Mouse (Mus musculus): Measurements from ENCODE around the gene Atg16l1. TPM values are rescaled to one million over a fixed set of nuclear protein-coding genes. Genes with fewer than 3 reads are reported as not detected.

Gene Atg16l1
- polyA plus RNA-seq, 1 experiment from 2014 or later = 21.8 TPM

DNA sequence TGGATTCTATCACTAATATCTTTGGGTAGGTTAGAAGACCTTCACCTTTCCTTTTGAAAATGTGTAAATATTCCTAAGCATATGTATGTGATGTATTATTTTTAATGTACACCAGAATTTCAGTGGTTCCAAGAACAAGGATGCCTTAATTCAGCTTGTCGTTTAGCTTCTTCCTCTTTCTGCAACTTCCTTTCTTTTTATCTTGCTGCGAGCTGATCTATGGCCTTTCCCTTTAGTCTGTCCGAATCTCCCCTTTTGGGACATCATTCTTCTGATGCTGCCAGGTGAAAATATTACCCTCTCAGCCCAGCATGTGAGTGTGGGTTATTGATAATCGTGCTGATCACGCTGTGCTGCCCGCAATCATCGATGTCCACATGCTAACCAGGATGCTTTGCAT, 19.2 kb downstream of the Atg16l1 start:
- H3K4me2 ChIP-seq = no peak overlapping the region
- H3K4me3 ChIP-seq = no peak overlapping the region
- no peaks in the 10 kb centered on the region for H3K4me1 ChIP-seq
- H3K9me3 ChIP-seq = no peaks in the 10 kb centered on the region
- no peak overlapping the region for H3K27ac ChIP-seq (replicated peaks)
- no peak for ATAC-seq (ENCODE audit: extremely low read depth, insufficient number of reproducible peaks, low FRiP score, low TSS enrichment)
- no peak overlapping the region for H3K9ac ChIP-seq
- peaks cover 99% of the 10 kb centered on the region for H3K36me3 ChIP-seq
- H3K27me3 ChIP-seq (replicated peaks) = no peaks in the 10 kb centered on the region
- WGBS = 90% methylated on average over 7 of the region's 7 CpGs

DNA sequence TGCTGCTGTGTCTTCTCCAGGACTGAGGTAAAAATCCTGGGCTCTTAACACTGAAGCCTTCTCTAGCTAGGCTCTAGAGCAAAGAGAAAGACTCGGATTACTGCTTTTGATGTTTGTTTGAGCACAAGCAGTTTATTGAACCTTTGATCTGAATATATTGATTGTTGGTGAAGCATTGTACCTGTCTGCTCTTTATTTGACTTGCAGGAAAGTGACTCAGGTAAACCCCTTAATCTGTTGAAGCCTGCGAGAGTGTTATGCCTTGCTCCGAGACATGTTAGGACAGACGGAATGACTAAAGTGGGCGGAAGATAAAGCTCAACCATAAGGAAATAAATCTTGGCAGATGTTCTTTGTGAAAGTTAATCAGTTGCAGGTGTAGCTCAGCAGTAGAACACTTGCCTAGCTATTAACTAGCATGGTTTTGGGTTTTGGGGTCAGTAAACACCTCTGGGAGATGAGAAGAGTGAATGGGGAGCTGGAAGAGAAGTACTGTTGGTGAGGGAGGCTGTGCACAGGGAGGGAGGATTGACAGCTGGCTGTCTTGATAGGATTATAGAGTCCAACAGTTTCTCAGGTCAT, 23.6 kb downstream of the Atg16l1 start:
- no peak overlapping the region for H3K9ac ChIP-seq
- no peaks in the 10 kb centered on the region for H3K27me3 ChIP-seq (replicated peaks)
- no peaks in the 10 kb centered on the region for H3K9me3 ChIP-seq
- 85% methylated on average over 5 of the region's 5 CpGs for WGBS
- H3K27ac ChIP-seq (replicated peaks) = no peak overlapping the region
- no peaks in the 10 kb centered on the region for H3K4me1 ChIP-seq
- H3K4me3 ChIP-seq = no peak overlapping the region
- ATAC-seq (ENCODE audit: extremely low read depth, insufficient number of reproducible peaks, low FRiP score, low TSS enrichment) = no peak
- H3K4me2 ChIP-seq = no peak overlapping the region
- H3K36me3 ChIP-seq = peaks cover 99% of the 10 kb centered on the region

DNA sequence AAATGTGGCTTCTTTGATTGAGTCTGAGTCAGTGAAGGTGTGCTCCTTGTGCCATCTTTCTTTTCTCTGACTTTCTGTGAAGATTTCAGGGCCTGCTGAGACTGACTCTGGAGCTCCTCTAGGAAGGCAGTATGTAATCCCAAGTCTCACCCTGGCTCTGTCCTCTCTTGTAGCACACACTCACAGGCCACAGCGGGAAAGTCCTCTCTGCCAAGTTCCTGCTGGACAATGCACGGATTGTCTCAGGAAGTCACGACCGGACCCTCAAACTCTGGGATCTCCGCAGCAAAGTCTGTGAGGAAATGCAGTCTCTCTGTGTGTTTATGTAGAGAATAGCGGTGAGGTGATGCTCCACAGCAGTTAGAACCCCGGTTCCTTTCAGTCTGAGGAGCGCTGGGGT, 30.0 kb downstream of the Atg16l1 start:
- Histone ChIP-seq H3K9me3 (no peaks in the 10 kb centered on the region), H3K4me2 (no peak overlapping the region), H3K27ac (replicated peaks) (0 out of 2 replicates have a peak overlapping the region, but pooled peaks have one; percentile 7), H3K4me3 (no peak overlapping the region), H3K36me3 (peaks cover 92% of the 10 kb centered on the region), H3K27me3 (replicated peaks) (no peaks in the 10 kb centered on the region), H3K9ac (no peak overlapping the region), H3K4me1 (no peaks in the 10 kb centered on the region)
- WGBS = 77% methylated on average over 8 of the region's 8 CpGs
- ATAC-seq (ENCODE audit: extremely low read depth, insufficient number of reproducible peaks, low FRiP score, low TSS enrichment) = no peak

DNA sequence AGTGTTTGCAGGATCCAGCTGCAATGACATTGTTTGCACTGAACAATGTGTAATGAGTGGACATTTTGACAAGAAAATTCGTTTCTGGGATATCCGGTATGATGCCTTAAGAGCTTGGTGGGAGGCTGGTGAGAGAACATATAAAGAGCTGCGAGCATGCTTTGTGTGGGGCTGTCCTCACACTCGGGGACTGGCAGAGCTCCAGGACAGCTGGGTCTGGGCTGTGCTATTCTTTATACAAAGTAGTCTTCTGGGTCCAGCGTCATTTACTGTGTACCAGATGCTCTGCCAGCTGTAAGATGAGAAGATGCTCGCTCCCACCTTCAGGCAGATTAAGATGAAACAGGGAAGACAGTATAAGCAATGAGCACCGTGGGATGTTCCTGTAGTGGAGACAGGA, 30.6 kb downstream of the Atg16l1 start:
- Histone ChIP-seq H3K4me2 (no peak overlapping the region), H3K27me3 (replicated peaks) (no peaks in the 10 kb centered on the region), H3K36me3 (peaks cover 92% of the 10 kb centered on the region), H3K9me3 (no peaks in the 10 kb centered on the region), H3K4me1 (no peaks in the 10 kb centered on the region), H3K27ac (replicated peaks) (no peak overlapping the region), H3K9ac (no peak overlapping the region), H3K4me3 (no peak overlapping the region)
- ATAC-seq (ENCODE audit: extremely low read depth, insufficient number of reproducible peaks, low FRiP score, low TSS enrichment) = no peak
- WGBS = 71% methylated on average over 7 of the region's 7 CpGs

DNA sequence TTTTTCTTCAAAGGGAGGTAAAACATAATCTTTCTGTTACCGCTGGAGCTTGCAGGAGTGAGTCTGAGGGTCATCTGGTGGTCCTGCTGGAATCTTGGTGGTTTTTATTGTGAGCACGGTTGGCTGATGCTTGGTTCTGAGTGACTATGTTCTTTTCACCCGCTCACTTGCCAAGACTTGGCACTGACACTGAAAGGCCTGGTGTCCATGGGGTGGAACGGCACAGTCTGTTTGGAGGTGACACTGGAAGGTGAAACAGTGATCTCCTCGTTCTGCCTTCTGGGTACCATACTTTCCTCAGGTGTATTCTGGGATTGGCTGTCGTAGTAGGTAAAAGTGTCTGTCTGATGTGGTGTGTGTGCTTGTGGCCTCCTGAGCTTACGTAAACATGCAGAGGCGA, 34.0 kb downstream of the Atg16l1 start:
- Histone ChIP-seq H3K9ac (no peak overlapping the region), H3K27ac (replicated peaks) (no peak overlapping the region), H3K27me3 (replicated peaks) (no peaks in the 10 kb centered on the region), H3K4me3 (no peak overlapping the region), H3K4me2 (no peak overlapping the region), H3K9me3 (no peaks in the 10 kb centered on the region), H3K36me3 (peaks cover 85% of the 10 kb centered on the region), H3K4me1 (no peaks in the 10 kb centered on the region)
- ATAC-seq (ENCODE audit: extremely low read depth, insufficient number of reproducible peaks, low FRiP score, low TSS enrichment) = no peak
- 90% methylated on average over 8 of the region's 8 CpGs for WGBS

DNA sequence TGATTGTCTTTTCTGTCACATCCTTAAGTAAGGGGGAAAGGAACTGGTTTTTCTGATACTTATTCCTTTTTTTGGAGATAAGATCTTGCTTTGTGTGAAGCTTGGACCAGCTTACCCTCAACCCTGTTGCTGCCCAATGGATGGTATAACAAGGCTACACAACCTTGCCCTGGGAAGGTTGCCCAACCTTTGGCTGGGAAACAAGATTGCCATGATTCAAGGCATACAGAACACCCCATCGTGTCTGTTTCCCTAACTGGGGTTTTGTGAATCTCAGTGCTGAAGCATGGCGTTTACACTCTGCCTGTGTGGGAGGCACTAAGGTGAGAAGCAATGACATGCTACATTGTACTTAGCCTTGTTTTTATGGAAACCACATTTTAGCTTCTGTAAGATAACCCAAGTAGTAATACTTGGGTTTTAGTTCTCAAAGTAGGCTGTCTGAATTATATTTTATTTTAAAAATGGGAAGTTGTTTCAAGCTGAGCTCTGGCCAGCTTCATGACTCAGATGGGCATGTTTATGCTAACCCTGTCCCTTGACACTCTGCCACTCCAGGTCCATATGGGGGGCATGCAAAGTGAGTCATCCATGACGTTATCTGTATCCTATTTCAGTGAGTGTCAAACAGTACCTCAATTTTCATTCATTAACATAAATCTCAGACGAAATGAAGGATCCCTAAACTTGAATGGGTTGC, 36.9 kb downstream of the Atg16l1 start:
- H3K4me3 ChIP-seq = no peak overlapping the region
- H3K4me2 ChIP-seq = no peak overlapping the region
- H3K27ac ChIP-seq (replicated peaks) = no peak overlapping the region
- H3K9ac ChIP-seq = no peak overlapping the region
- no peaks in the 10 kb centered on the region for H3K27me3 ChIP-seq (replicated peaks)
- H3K4me1 ChIP-seq = no peaks in the 10 kb centered on the region
- ATAC-seq (ENCODE audit: extremely low read depth, insufficient number of reproducible peaks, low FRiP score, low TSS enrichment) = no peak
- 84% methylated on average over 4 of the region's 4 CpGs for WGBS
- H3K9me3 ChIP-seq = no peaks in the 10 kb centered on the region
- H3K36me3 ChIP-seq = peaks cover 77% of the 10 kb centered on the region

DNA sequence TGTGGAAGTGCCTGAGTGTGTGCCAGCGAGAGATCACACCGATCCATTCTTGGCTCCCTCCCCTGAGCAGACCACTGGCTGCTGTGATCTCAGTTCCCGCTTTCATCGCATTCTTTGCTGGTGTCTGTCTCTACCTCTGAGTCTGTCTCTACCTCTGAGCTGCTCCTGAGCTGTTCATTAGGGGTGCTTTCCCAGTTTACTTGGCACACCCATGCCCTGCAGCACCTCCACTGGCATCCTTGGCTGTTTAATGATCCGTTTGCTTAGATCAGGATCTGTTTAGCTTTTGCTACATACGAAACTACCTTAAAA, 37.4 kb downstream of the Atg16l1 start:
- no peak overlapping the region for H3K4me2 ChIP-seq
- no peaks in the 10 kb centered on the region for H3K27me3 ChIP-seq (replicated peaks)
- H3K27ac ChIP-seq (replicated peaks) = no peak overlapping the region
- no peaks in the 10 kb centered on the region for H3K4me1 ChIP-seq
- WGBS = 88% methylated on average over 6 of the region's 6 CpGs
- no peak overlapping the region for H3K9ac ChIP-seq
- H3K36me3 ChIP-seq = peaks cover 72% of the 10 kb centered on the region
- H3K9me3 ChIP-seq = no peaks in the 10 kb centered on the region
- H3K4me3 ChIP-seq = no peak overlapping the region
- no peak for ATAC-seq (ENCODE audit: extremely low read depth, insufficient number of reproducible peaks, low FRiP score, low TSS enrichment)

DNA sequence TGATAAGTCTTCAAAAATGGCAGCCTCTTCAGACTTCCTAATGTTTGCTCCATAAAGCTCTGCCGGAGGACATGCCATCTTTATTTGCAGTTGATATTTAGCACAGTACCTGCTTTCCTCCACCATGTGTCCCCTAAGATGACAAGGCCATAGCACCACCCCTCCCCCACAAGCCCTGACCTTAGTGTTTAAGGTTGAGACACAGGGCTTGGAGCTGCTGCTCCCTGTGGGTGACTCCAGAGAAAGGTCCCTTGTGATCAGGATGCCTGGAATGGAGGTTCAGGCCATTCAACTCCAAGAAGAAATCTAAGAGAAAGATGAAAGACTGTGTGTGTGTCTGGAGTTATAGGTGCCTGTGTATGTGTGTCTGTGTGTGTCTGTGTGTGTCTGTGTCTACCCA, 42.0 kb downstream of the Atg16l1 start:
- 86% methylated on average over 1 of the region's 1 CpGs for WGBS
- no peak for ATAC-seq (ENCODE audit: extremely low read depth, insufficient number of reproducible peaks, low FRiP score, low TSS enrichment)

DNA sequence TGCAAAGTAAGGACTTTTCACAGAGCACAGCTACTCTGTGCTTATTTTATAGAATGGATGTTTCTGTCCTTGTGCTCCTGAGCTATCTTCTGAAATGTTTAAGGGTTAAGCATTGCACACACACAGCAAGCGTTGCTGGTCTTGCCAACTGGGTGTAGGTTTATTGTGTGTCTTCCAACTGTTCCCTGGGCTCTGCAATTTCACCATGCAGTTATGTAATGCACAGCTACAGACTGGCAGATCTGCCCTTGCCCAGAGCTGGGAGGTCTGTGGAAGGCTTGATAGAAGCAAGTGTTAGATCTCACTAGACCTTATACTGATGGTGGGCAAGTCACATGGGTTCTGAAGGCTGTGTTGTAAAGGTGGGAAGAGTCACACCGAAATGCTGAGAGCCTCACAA, 42.6 kb downstream of the Atg16l1 start:
- H3K27ac ChIP-seq (replicated peaks) = no peak overlapping the region
- H3K9me3 ChIP-seq = no peaks in the 10 kb centered on the region
- no peak overlapping the region for H3K4me2 ChIP-seq
- H3K9ac ChIP-seq = no peak overlapping the region
- no peaks in the 10 kb centered on the region for H3K4me1 ChIP-seq
- no peak for ATAC-seq (ENCODE audit: extremely low read depth, insufficient number of reproducible peaks, low FRiP score, low TSS enrichment)
- 80% methylated on average over 2 of the region's 2 CpGs for WGBS
- peaks cover 28% of the 10 kb centered on the region for H3K36me3 ChIP-seq
- H3K4me3 ChIP-seq = no peak overlapping the region
- H3K27me3 ChIP-seq (replicated peaks) = no peaks in the 10 kb centered on the region

More for the DNA sequence above, 42.0 kb downstream of the Atg16l1 start:
- H3K4me1 ChIP-seq = no peaks in the 10 kb centered on the region
- H3K27ac ChIP-seq (replicated peaks) = no peak overlapping the region
- no peaks in the 10 kb centered on the region for H3K27me3 ChIP-seq (replicated peaks)
- H3K9ac ChIP-seq = no peak overlapping the region
- no peak overlapping the region for H3K4me3 ChIP-seq
- no peaks in the 10 kb centered on the region for H3K9me3 ChIP-seq
- no peak overlapping the region for H3K4me2 ChIP-seq
- peaks cover 35% of the 10 kb centered on the region for H3K36me3 ChIP-seq

DNA sequence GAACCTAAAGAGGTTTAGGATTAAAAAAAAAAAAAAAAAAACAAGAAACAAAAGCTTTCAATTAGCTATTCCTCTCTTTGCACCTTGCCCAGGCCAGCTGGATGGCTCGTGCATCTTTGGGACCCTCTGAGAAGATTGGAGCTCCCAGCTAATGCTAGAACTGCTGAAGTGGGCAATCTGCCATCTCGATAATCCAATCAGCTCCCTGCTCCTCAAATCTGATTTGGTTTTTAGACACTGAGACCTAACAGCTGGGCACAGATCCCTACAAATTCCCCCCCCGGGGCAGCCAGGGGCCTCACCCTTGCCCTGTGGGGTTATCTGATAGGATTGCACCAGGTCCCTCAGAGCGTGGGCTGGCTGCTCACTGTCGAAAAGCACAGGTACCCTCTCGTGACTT, 47.9 kb downstream of the Atg16l1 start, which contains the start of gene Sag:
TSS of gene Sag (plus strand) at position 105 of the 400 bp plus-strand sequence.
- H3K27ac ChIP-seq (replicated peaks) = no peak within 1 kb of the TSS
- H3K4me1 ChIP-seq = no peaks in the 10 kb centered on the region
- no peaks in the 10 kb centered on the region for H3K36me3 ChIP-seq
- no peak within 1 kb of the TSS for H3K4me3 ChIP-seq
- no peaks in the 10 kb centered on the region for H3K27me3 ChIP-seq (replicated peaks)
- H3K9ac ChIP-seq = no peak within 1 kb of the TSS
- no peak within 1 kb of the TSS for H3K4me2 ChIP-seq
- 54% methylated on average over 6 of the region's 6 CpGs for WGBS
- no peaks in the 10 kb centered on the region for H3K9me3 ChIP-seq
- ATAC-seq (ENCODE audit: extremely low read depth, insufficient number of reproducible peaks, low FRiP score, low TSS enrichment) = no peak

DNA sequence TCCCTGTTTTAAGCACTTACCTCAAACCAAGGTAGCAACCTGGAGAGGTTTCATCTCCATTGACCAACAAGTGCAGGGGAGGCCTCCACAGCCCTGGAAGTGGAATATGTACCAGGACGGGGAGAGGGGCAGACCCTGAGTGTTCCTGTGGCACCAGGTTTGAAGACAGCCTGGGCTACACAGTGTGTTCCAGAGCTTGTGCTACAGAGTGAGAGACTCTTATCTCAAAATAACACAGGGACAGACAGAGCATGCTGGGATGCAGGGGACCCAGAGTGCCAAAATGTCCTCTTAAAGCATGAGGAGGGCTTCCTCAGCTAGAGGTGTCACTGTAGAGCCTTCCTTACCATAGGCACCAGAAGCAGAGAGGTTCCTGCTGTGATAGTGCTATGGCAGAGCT, 52.1 kb downstream of the Atg16l1 start:
- Histone ChIP-seq H3K27me3 (replicated peaks) (no peaks in the 10 kb centered on the region), H3K4me2 (no peak overlapping the region), H3K9me3 (0 out of 2 replicates have a peak, but pooled peaks cover 3% of the 10 kb centered on the region), H3K4me3 (no peak overlapping the region), H3K36me3 (no peaks in the 10 kb centered on the region), H3K9ac (no peak overlapping the region), H3K27ac (replicated peaks) (no peak overlapping the region), H3K4me1 (no peaks in the 10 kb centered on the region)
- 77% methylated on average over 1 of the region's 1 CpGs for WGBS
- no peak for ATAC-seq (ENCODE audit: extremely low read depth, insufficient number of reproducible peaks, low FRiP score, low TSS enrichment)

DNA sequence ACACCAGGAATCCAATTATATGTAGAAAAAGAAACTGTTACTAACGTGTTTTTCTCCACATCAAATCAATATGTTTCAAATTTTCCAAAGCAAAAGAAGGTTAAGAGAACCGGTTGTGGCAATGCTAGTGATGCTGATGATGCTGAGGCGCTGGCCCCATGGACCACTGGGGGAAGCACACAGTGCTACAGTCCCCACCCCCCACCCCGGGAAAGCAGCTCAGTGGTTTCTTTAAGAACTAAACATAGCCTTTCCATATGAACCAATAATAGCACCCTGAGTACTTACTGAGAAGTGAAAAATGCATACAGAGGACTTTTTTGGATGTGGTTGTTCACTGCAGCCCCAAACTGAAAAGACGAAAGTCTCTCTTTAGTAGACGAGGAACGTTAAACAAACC, 55.7 kb downstream of the Atg16l1 start:
- Histone ChIP-seq H3K36me3 (no peaks in the 10 kb centered on the region), H3K4me2 (no peak overlapping the region), H3K27ac (replicated peaks) (no peak overlapping the region), H3K27me3 (replicated peaks) (no peaks in the 10 kb centered on the region), H3K4me1 (no peaks in the 10 kb centered on the region), H3K4me3 (no peak overlapping the region), H3K9me3 (0 out of 2 replicates have a peak, but pooled peaks cover 3% of the 10 kb centered on the region), H3K9ac (no peak overlapping the region)
- WGBS = 82% methylated on average over 7 of the region's 7 CpGs
- no peak for ATAC-seq (ENCODE audit: extremely low read depth, insufficient number of reproducible peaks, low FRiP score, low TSS enrichment)

Data from heart, embryonic 13.5 days (tissue).